Mouse (Mus musculus): ENCODE measurements around the gene Epb42.
"Not testable (repeated sequence)": the region's sequence is repeated elsewhere in the genome, so short reads cannot be mapped to it uniquely, and the experiment has no call there.

Gene Epb42

DNA sequence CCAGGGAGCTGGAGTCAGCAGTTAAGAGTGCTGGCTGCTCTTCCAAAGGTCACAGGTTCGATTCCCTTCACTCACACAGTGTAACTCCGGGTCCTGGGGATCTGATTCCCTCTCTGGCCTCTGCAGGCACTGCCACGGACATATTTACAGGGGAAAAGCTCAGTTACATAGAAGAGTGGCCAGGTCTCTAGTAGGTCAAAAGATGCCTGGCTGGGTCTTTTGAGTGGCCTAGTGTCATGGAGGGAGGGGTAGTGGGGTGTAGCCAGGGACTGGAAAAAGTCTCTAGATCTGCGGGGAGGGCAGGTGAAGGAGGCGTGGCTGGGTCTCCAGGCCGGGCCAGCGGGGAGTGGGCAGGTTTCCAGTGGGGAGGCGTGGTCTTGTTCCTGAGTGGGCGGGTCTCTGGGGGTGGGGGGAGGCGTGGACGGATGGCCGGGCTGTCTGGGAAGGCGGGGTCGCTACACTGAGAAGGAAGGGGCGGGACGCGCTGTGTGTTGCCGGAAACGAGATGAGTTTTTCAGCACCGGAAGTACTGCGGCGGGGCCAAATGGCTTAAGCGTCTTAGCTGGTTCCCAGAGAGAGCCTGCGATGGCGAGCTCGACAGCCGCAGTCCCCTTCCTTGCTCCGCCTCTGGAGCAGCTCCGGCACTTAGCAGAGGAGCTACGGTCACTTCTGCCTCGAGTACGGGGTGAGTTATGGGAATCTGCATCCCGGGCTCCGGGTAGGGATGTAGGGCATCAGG is 28.8 kb downstream of the Epb42 start, which contains the start of gene Ccndbp1:
TSS of gene Ccndbp1 (plus strand) at position 479 of the 739 bp plus-strand sequence.
- in situ Hi-C loops (cut with MboI, MseI), result no loop called here

- in situ Hi-C loops (cut with MboI, MseI), result no loop called here
Measured at GRCm38 (mm10) chr2:121006986-121007385, 29.9 kb downstream of the Epb42 start.

- in situ Hi-C loops (cut with MboI, MseI), result no loop called here
Measured at GRCm38 (mm10) chr2:121004018-121004811, 32.7 kb downstream of the Epb42 start.

DNA sequence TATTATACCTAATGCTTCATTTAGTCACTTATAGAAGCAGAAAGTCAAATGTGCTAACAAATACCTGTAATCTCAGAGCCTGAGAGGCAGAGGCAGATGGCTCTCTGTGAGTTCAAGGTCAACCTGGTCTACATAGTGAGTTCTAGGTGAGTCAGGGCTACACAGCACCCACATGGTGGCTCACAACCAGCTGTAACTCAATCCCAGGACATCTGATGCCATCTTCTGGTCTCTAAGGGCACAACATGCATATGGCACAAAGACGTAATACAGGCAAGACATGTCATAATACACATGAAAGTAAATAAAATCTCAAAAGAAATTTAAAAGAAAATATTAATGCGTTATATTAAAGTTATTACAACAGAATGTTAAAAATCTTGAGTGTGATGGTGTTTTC is 33.3 kb downstream of the Epb42 start:
- in situ Hi-C loops (cut with MboI, MseI), result no loop called here

GRCm38 (mm10) chr2:120998863-120999262 is 38.0 kb downstream of the Epb42 start:
- in situ Hi-C loops (cut with MboI, MseI), result no loop called here

- in situ Hi-C loops (cut with MboI, MseI), result not testable (repeated sequence)
Measured at GRCm38 (mm10) chr2:120996607-120997006, 40.3 kb downstream of the Epb42 start.

- in situ Hi-C loops (cut with MboI, MseI), result no loop called here
Measured at GRCm38 (mm10) chr2:120991196-120991595, 45.7 kb downstream of the Epb42 start.

- in situ Hi-C loops (cut with MboI, MseI), result no loop called here
Measured at GRCm38 (mm10) chr2:120985241-120985640, 51.6 kb downstream of the Epb42 start.

GRCm38 (mm10) chr2:120983611-120984010 is 53.3 kb downstream of the Epb42 start:
- in situ Hi-C loops (cut with MboI, MseI), result no loop called here

DNA sequence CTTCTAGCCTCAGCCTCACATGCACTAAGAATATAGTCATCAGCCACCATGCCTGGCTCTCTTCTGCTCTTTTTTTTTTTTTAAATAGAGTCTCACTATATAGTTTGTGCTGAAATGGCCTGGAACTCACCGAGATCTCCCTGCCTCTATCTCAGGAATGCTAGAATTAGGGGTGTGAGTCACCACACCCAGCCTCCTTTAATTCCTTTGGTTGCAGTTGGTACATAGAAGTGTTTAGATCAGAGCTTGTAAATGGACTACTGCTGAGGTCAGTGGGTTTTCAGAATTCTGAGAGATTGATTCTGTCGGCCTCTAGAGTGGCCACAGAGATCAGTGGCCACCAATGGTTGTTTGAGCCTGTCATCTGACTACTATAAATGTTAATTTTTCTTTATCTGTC is 56.0 kb downstream of the Epb42 start:
- in situ Hi-C loops (cut with MboI, MseI), result no loop called here

DNA sequence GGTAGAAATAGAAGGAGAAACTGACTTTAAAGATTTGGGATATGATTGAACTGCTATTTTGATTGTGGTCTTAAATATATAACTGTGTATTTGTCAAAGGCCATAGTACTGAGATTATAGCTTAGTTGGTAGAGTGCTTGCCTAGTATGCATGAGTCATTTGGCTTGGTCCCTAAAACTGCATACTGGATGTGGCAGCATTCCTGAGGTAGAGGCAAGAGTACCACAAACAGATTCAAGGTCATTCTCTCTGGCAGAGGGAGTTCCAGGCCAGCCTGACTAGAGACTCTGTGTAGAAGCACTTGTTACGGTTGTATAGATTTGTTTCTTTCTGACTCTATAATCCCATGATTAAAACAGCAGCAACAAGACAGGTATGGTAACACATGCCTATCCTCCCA is 57.1 kb downstream of the Epb42 start:
- in situ Hi-C loops (cut with MboI, MseI), result no loop called here

DNA sequence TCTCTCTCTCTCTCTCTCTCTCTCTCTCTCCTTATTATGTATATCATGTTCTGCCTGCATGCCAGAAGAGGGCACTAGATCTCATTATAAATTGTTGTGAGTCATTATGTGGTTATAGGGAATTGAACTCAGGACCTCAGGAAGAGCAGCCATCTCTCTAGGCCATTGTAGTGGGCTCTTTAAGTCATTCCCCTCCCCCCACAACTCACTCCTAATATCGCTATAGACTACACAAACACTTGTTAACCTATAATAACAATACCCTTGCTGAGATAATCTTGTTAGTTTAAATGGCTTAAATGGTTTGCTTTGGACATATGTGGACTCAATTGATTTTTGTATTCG is 58.2 kb downstream of the Epb42 start:
- in situ Hi-C loops (cut with MboI, MseI), result no loop called here

GRCm38 (mm10) chr2:120977926-120978692 is 58.8 kb downstream of the Epb42 start:
- in situ Hi-C loops (cut with MboI, MseI), result no loop called here

DNA sequence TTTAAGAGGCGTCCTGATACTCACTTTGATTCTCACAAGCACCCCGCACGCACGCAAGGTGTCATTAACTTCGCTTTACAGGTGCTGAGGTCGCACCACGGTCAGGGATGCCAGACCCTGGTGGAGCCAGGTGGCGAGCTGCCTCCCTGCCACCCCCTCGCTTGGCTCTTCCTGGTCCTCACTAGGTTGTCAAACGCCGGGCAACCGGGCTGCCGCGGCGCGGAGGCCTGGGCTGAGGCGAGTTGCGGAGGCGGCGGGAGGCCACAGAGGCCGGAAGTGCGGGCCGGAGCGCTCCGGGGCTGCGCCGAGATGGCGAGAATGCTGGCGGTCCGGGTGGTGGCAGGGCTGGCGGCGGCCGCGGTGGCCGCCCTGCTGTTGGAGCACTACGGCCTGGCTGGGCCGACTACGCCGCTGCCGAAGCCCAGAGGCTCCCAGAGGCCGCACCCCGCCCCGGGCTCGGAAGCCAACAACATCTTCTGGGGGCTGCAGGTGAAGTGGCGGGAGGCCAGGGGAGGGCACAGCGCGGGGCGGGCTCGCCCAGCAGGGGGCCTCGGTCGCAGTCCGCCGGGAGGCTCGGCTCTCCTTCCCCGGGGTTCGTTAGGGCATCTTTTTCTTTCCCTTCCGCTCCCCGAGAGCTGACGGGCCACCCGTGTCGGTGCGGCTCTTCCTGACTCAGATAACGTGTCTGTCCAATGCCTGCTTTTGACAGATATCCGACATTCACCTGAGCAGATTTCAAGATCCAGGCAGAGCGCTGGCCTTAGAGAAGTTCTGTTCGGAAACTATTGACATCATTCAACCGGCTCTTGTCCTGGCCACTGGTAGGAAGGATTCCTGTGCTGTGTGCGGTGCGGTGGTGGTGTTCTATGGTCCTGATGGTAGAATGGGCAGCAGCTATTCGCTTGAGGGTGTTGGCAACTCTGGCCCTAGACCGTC is 59.6 kb downstream of the Epb42 start, which contains the start of gene Tmem62:
TSS of gene Tmem62 (plus strand) at position 28 of the 936 bp plus-strand sequence.
- in situ Hi-C loops (cut with MboI, MseI), result no loop called here

- in situ Hi-C loops (cut with MboI, MseI), result no loop called here
Measured at GRCm38 (mm10) chr2:120976308-120976707, 60.6 kb downstream of the Epb42 start.

DNA sequence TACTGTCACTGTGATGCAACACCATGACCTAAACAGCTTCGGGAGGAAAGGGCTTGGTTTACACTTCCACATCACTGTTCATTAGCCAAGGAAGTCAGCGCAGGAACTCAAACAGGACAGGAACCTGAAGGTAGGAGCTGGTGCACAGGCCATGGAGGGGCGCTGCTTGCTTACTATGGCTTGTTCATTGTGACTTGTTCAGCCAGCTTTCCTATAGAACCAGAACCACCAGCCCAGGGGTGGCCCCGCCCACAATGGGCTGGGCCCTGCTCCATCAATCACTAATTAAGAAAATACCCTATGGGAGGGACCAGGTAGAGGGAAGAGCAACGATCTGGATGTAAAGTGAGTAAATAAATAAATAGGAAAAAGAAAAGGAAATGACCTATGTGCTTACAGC is 63.9 kb downstream of the Epb42 start:
- in situ Hi-C loops (cut with MboI, MseI), result no loop called here

DNA sequence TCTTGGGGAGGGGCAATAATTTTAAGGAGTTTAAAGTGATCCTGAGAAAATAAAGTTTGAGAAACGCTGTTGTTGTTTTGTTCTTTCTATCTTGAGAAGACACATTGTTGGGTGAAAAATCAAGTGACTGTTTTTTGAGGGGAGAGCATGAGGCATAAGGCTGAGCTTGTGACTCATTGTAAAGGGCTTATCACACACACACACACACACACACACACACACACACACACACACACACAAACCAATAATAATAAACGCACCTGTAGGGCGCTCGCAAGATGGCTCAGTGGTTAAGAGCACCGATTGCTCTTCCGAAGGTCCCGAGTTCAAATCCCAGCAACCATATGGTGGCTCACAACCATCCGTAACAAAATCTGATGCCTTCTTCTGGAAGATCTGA is 64.6 kb downstream of the Epb42 start:
- in situ Hi-C loops (cut with MboI, MseI), result not testable (repeated sequence)

- in situ Hi-C loops (cut with MboI, MseI), result no loop called here
Measured at GRCm38 (mm10) chr2:120971766-120972165, 65.1 kb downstream of the Epb42 start.

DNA sequence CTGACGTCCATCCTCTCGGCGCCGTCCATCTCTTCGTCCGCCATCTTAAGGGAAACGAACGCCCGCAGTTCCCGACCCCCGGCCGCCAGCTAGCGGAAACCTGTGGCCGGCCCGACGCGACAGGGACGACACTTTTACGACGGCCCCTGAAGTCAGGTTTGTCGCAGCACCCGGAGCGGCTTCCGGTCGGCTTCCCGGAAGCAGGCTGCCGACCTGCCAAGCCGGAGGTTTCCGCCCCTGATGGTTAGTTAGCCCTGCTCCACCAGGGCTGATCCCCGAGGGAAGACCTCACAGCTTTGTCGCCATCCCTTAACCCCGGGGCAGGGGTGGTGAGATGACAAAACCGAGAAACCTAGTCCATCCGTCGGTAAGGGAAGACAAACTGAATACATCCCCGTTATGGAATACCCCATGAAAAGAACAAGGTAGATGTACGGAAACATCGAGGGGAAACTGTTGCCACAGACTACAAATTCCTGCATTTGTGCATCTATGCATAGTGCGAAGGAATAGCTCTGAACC is 66.3 kb downstream of the Epb42 start, which contains the start of gene Ubr1:
TSS of gene Ubr1 (minus strand) at position 157 of the 522 bp plus-strand sequence.
- in situ Hi-C loops (cut with MboI, MseI), result no loop called here

- in situ Hi-C loops (cut with MboI, MseI), result no loop called here
Measured at GRCm38 (mm10) chr2:120970045-120970539, 66.8 kb downstream of the Epb42 start.
